Mouse (Mus musculus): Measurements from ENCODE around the gene Syt13.

DNA sequence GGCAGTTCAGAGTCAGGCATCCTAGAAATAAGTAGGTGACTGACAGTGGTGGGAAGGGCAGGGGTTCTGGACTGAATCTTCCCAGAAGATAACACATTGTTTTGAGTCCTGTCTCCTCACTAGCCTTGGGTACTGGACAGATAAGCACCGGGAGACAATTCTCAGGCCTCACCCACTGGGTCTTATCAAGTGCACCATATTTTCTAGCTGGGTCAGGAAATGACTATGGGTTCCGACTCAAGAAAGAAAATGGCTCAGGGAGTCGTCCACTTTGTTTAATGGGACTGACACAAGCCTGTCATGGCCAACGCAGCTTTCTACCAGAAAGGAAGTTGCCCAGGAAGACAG is 68.3 kb downstream of the Syt13 start:
- TF ChIP-seq CTCF (IDR thresholded peaks at IDR 0.05; ENCODE audit: low read depth) (no peak), EP300 (IDR thresholded peaks at IDR 0.05; ENCODE audit: low read depth) (peak; percentile 87)
